Mouse (Mus musculus): ENCODE measurements at regions not wholly inside any gene's neighbourhood (a gene's known extent, or its start where the extent isn't known, plus 50 kb on each side); places are given as distances from the start of the nearest gene placed in this dataset.

- Histone ChIP-seq H3K9me3 (no peaks in the 10 kb centered on the region), H3K4me2 (no peak overlapping the region), H3K9ac (no peak overlapping the region), H3K4me3 (no peak overlapping the region), H3K27me3 (no peaks in the 10 kb centered on the region), H3K27ac (no peak overlapping the region), H3K4me1 (no peaks in the 10 kb centered on the region), H3K36me3 (no peaks in the 10 kb centered on the region)
- ATAC-seq (ENCODE audit: borderline replicate concordance, extremely low read depth, low FRiP score, low TSS enrichment) = no peak
- 77% methylated on average over 3 of the region's 3 CpGs for whole genome bisulfite sequencing
Measured at GRCm38 (mm10) chr13:5234232-5234631, 625.3 kb upstream of the Akr1e1 start.

- H3K27me3 ChIP-seq = no peaks in the 10 kb centered on the region
- 98% methylated on average over 1 of the region's 1 CpGs for WGBS
- H3K4me1 ChIP-seq = no peaks in the 10 kb centered on the region
- no peak overlapping the region for H3K4me3 ChIP-seq
- H3K9me3 ChIP-seq = no peaks in the 10 kb centered on the region
- no peak for ATAC-seq (ENCODE audit: borderline replicate concordance, extremely low read depth, low FRiP score, low TSS enrichment)
- no peaks in the 10 kb centered on the region for H3K36me3 ChIP-seq
- H3K4me2 ChIP-seq = no peak overlapping the region
- no peak overlapping the region for H3K27ac ChIP-seq
- no peak overlapping the region for H3K9ac ChIP-seq
Measured at GRCm38 (mm10) chr13:5235391-5235790, 625.9 kb upstream of the Klf6 start.

GRCm38 (mm10) chr13:5240541-5240940 lies 620.7 kb upstream of the Klf6 start:
- Histone ChIP-seq H3K4me2 (no peak overlapping the region), H3K27ac (no peak overlapping the region), H3K4me3 (no peak overlapping the region), H3K9ac (no peak overlapping the region), H3K9me3 (no peaks in the 10 kb centered on the region), H3K36me3 (no peaks in the 10 kb centered on the region), H3K27me3 (no peaks in the 10 kb centered on the region), H3K4me1 (no peaks in the 10 kb centered on the region)
- ATAC-seq (ENCODE audit: borderline replicate concordance, extremely low read depth, low FRiP score, low TSS enrichment) = 0 out of 2 replicates have a peak, but pooled peaks have one; percentile 49
- WGBS = 53% methylated on average over 4 of the region's 4 CpGs

GRCm38 (mm10) chr13:5242782-5243181 lies 618.5 kb upstream of the Klf6 start:
- Histone ChIP-seq H3K36me3 (no peaks in the 10 kb centered on the region), H3K4me1 (no peaks in the 10 kb centered on the region), H3K9ac (no peak overlapping the region), H3K4me2 (no peak overlapping the region), H3K27me3 (no peaks in the 10 kb centered on the region), H3K4me3 (no peak overlapping the region), H3K27ac (no peak overlapping the region), H3K9me3 (no peaks in the 10 kb centered on the region)
- ATAC-seq (ENCODE audit: borderline replicate concordance, extremely low read depth, low FRiP score, low TSS enrichment) = no peak
- 52% methylated on average over 2 of the region's 2 CpGs for WGBS

GRCm38 (mm10) chr13:5248671-5249391 lies 612.5 kb upstream of the Klf6 start:
- 0 out of 2 replicates have a peak overlapping the region, but pooled peaks have one; percentile 33 for H3K27ac ChIP-seq
- ATAC-seq (ENCODE audit: borderline replicate concordance, extremely low read depth, low FRiP score, low TSS enrichment) = peak; percentile 39; the same call in 1 of the 2 replicates

GRCm38 (mm10) chr13:5257891-5258660 lies 603.2 kb upstream of the Klf6 start:
- ATAC-seq (ENCODE audit: borderline replicate concordance, extremely low read depth, low FRiP score, low TSS enrichment) = no peak
- Histone ChIP-seq H3K27me3 (no peaks in the 10 kb centered on the region), H3K9ac (no peak overlapping the region), H3K4me2 (no peak overlapping the region), H3K36me3 (no peaks in the 10 kb centered on the region), H3K4me1 (no peaks in the 10 kb centered on the region), H3K4me3 (no peak overlapping the region), H3K27ac (no peak overlapping the region), H3K9me3 (no peaks in the 10 kb centered on the region)
- 72% methylated on average over 6 of the region's 6 CpGs for WGBS

More at GRCm38 (mm10) chr13:5248671-5249391, 612.5 kb upstream of the Klf6 start:
- Histone ChIP-seq H3K9me3 (no peaks in the 10 kb centered on the region), H3K4me1 (peaks cover 12% of the 10 kb centered on the region; the same call in 1 of the 2 replicates), H3K36me3 (no peaks in the 10 kb centered on the region), H3K27me3 (no peaks in the 10 kb centered on the region), H3K4me2 (no peak overlapping the region), H3K4me3 (no peak overlapping the region), H3K9ac (no peak overlapping the region)
- WGBS = 23% methylated on average over 3 of the region's 3 CpGs

- no peak overlapping the region for H3K27ac ChIP-seq
- H3K36me3 ChIP-seq = no peaks in the 10 kb centered on the region
- ATAC-seq (ENCODE audit: borderline replicate concordance, extremely low read depth, low FRiP score, low TSS enrichment) = no peak
- no peak overlapping the region for H3K9ac ChIP-seq
- no peak overlapping the region for H3K4me3 ChIP-seq
- H3K4me1 ChIP-seq = no peaks in the 10 kb centered on the region
- WGBS = 82% methylated on average over 3 of the region's 3 CpGs
- no peak overlapping the region for H3K4me2 ChIP-seq
- no peaks in the 10 kb centered on the region for H3K9me3 ChIP-seq
- no peaks in the 10 kb centered on the region for H3K27me3 ChIP-seq
Measured at GRCm38 (mm10) chr13:5259760-5260159, 601.5 kb upstream of the Klf6 start.

- no peaks in the 10 kb centered on the region for H3K9me3 ChIP-seq
- ATAC-seq (ENCODE audit: borderline replicate concordance, extremely low read depth, low FRiP score, low TSS enrichment) = peak; percentile 62; the same call in 1 of the 2 replicates
- H3K9ac ChIP-seq = no peak overlapping the region
- H3K4me2 ChIP-seq = no peak overlapping the region
- 41% methylated on average over 1 of the region's 1 CpGs for WGBS
- no peaks in the 10 kb centered on the region for H3K27me3 ChIP-seq
- no peak overlapping the region for H3K27ac ChIP-seq
- no peak overlapping the region for H3K4me3 ChIP-seq
- H3K4me1 ChIP-seq = no peaks in the 10 kb centered on the region
- H3K36me3 ChIP-seq = no peaks in the 10 kb centered on the region
Measured at GRCm38 (mm10) chr13:5272506-5273192, 588.6 kb upstream of the Klf6 start.

- H3K4me2 ChIP-seq = no peak overlapping the region
- H3K9me3 ChIP-seq = no peaks in the 10 kb centered on the region
- H3K27ac ChIP-seq = no peak overlapping the region
- H3K36me3 ChIP-seq = no peaks in the 10 kb centered on the region
- no peak overlapping the region for H3K4me3 ChIP-seq
- no peaks in the 10 kb centered on the region for H3K4me1 ChIP-seq
- no peak overlapping the region for H3K9ac ChIP-seq
- H3K27me3 ChIP-seq = no peaks in the 10 kb centered on the region
- no peak for ATAC-seq (ENCODE audit: borderline replicate concordance, extremely low read depth, low FRiP score, low TSS enrichment)
- WGBS = 54% methylated on average over 1 of the region's 1 CpGs
Measured at GRCm38 (mm10) chr13:5276564-5276963, 584.7 kb upstream of the Klf6 start.

- WGBS = 73% methylated on average over 1 of the region's 1 CpGs
- no peaks in the 10 kb centered on the region for H3K9me3 ChIP-seq
- no peaks in the 10 kb centered on the region for H3K36me3 ChIP-seq
- H3K4me1 ChIP-seq = no peaks in the 10 kb centered on the region
- H3K4me3 ChIP-seq = no peak overlapping the region
- ATAC-seq (ENCODE audit: borderline replicate concordance, extremely low read depth, low FRiP score, low TSS enrichment) = no peak
- H3K9ac ChIP-seq = no peak overlapping the region
- no peak overlapping the region for H3K27ac ChIP-seq
- no peaks in the 10 kb centered on the region for H3K27me3 ChIP-seq
- H3K4me2 ChIP-seq = no peak overlapping the region
Measured at GRCm38 (mm10) chr13:5289753-5290449, 571.4 kb upstream of the Klf6 start.

- H3K4me1 ChIP-seq = peaks cover 6% of the 10 kb centered on the region; the same call in 1 of the 2 replicates
- no peaks in the 10 kb centered on the region for H3K9me3 ChIP-seq
- H3K4me3 ChIP-seq = no peak overlapping the region
- H3K27ac ChIP-seq = no peak overlapping the region
- no peak overlapping the region for H3K9ac ChIP-seq
- WGBS = 7% methylated on average over 1 of the region's 1 CpGs
- no peak overlapping the region for H3K4me2 ChIP-seq
- peak; percentile 72; the same call in 1 of the 2 replicates for ATAC-seq (ENCODE audit: borderline replicate concordance, extremely low read depth, low FRiP score, low TSS enrichment)
- no peaks in the 10 kb centered on the region for H3K27me3 ChIP-seq
- no peaks in the 10 kb centered on the region for H3K36me3 ChIP-seq
Measured at GRCm38 (mm10) chr13:5302141-5302540, 559.1 kb upstream of the Klf6 start.

All from lung, embryonic 15.5 days (tissue).